Comparison of ENCODE assay signal across 24 mouse cellular contexts in the genomic region with DNA sequence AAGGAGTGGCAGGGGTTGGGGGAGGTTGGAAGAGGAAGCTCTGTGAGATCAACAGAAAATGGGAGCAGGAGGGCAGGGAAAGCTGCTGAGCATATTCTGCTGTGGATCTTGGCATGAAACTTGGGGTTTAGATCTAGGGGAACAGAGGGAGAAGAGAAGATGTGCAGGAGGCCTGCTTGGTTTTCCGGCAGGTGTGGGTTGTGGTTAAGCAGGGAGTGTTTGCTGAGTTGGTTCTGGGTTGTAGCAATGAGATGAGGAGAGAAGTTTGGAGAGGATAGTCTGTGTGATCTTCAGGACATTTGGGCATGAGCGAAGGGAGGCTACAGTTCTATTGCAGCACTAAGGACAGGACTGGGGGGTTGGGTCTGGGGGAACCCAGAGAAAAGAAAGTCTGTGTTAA. TPM values are rescaled to one million over a fixed set of nuclear protein-coding genes. Genes with fewer than 3 reads are reported as not detected.
A peak's percentile ranks its signal among the peaks of the same experiment; 100 is the strongest.
DNase-seq lines count a peak whose midpoint lies in the region; ATAC-seq lines count a peak whose summit lies in the region.
"Had no signal": no experiment of that assay in that cellular context is flagged by ENCODE, and none has a peak within 500 bp of the region (broad histone marks: within the 10 kb centered on the region; RNA-seq: fewer than 3 reads in every experiment).

No protein-coding gene starts in this region.

- no peaks in the 10 kb centered on the region for H3K4me1 ChIP-seq in heart, embryonic 16.5 days (ENCODE audit: control insufficient read depth, insufficient read depth, low read length)
- H3K4me1 ChIP-seq in heart, embryonic 11.5 days (ENCODE audit: control insufficient read depth, insufficient read depth, low read length) = no peaks in the 10 kb centered on the region
- no peaks in the 10 kb centered on the region for H3K4me1 ChIP-seq in forebrain, embryonic 12.5 days
- H3K4me1 ChIP-seq: embryonic facial prominence, embryonic 12.5 days; embryonic facial prominence, embryonic 15.5 days; heart, embryonic 12.5 days; heart, embryonic 15.5 days; hindbrain, embryonic 15.5 days had no signal

- no peak overlapping the region for H3K4me2 ChIP-seq in heart, embryonic 16.5 days (ENCODE audit: low read depth, low read length)
- no peak overlapping the region for H3K4me2 ChIP-seq in heart, embryonic 11.5 days
- H3K4me2 ChIP-seq in forebrain, embryonic 12.5 days = no peak overlapping the region
- H3K4me2 ChIP-seq: embryonic facial prominence, embryonic 12.5 days; embryonic facial prominence, embryonic 15.5 days; heart, embryonic 12.5 days; heart, embryonic 15.5 days; hindbrain, embryonic 15.5 days had no signal

- no peak overlapping the region for H3K4me3 ChIP-seq in heart, embryonic 16.5 days (ENCODE audit: low read length)
- H3K4me3 ChIP-seq in heart, embryonic 11.5 days (ENCODE audit: low read depth, low read length) = no peak overlapping the region
- H3K4me3 ChIP-seq in forebrain, embryonic 12.5 days (replicated peaks) = no peak overlapping the region
- H3K4me3 ChIP-seq: embryonic facial prominence, embryonic 12.5 days; embryonic facial prominence, embryonic 15.5 days; gastrocnemius, adult 2 months; heart, embryonic 12.5 days; heart, embryonic 15.5 days; hindbrain, embryonic 15.5 days had no signal

- no peaks in the 10 kb centered on the region for H3K27me3 ChIP-seq in heart, embryonic 16.5 days (ENCODE audit: control insufficient read depth, insufficient read depth, low read length)
- H3K27me3 ChIP-seq in heart, embryonic 11.5 days (ENCODE audit: control insufficient read depth, insufficient read depth, low read length) = no peaks in the 10 kb centered on the region
- H3K27me3 ChIP-seq in forebrain, embryonic 12.5 days = no peaks in the 10 kb centered on the region
- H3K27me3 ChIP-seq: embryonic facial prominence, embryonic 12.5 days; embryonic facial prominence, embryonic 15.5 days; heart, embryonic 12.5 days; heart, embryonic 15.5 days; hindbrain, embryonic 15.5 days had no signal

- DNase-seq in thymus, postnatal 0 days (ENCODE audit: low spot score) = peak; percentile 58
- DNase-seq in thymus, postnatal 25 days = peak; percentile 59
- DNase-seq in layer of hippocampus, postnatal 36 days = no peak
- DNase-seq in spleen, postnatal 14 days (ENCODE audit: low spot score in 2 of 2) = no peak
- DNase-seq: adrenal gland, postnatal 10 days; adrenal gland, postnatal 36 days; B cell, adult 2 months; cerebellum, adult 18-20 months; cerebellum, adult 9-10 months; cerebellum, postnatal 14 days; gastrocnemius, adult 2 months; gastrocnemius, postnatal 14 days; heart, adult 11 months; heart, postnatal 14 days; heart, postnatal 4 days had no signal

- 81% methylated on average over 2 of the region's 2 CpGs for WGBS in heart, embryonic 16.5 days
- 87% methylated on average over 2 of the region's 2 CpGs for WGBS in heart, embryonic 11.5 days (ENCODE audit: insufficient replicate concordance)
- WGBS in forebrain, embryonic 12.5 days = 94% methylated on average over 2 of the region's 2 CpGs

- no peak overlapping the region; the same call in 1 of the 2 replicates for H3K27ac ChIP-seq in heart, embryonic 16.5 days (ENCODE audit: low read length)
- H3K27ac ChIP-seq in heart, embryonic 11.5 days (ENCODE audit: low read depth, low read length) = no peak overlapping the region
- H3K27ac ChIP-seq in forebrain, embryonic 12.5 days = no peak overlapping the region
- H3K27ac ChIP-seq: embryonic facial prominence, embryonic 12.5 days; embryonic facial prominence, embryonic 15.5 days; gastrocnemius, adult 2 months; heart, embryonic 15.5 days; hindbrain, embryonic 15.5 days had no signal

- H3K9me3 ChIP-seq in heart, embryonic 16.5 days (replicated peaks; ENCODE audit: control insufficient read depth, low read length) = no peaks in the 10 kb centered on the region
- H3K9me3 ChIP-seq in heart, embryonic 11.5 days (replicated peaks; ENCODE audit: control insufficient read depth, low read length) = no peaks in the 10 kb centered on the region
- no peaks in the 10 kb centered on the region for H3K9me3 ChIP-seq in forebrain, embryonic 12.5 days
- H3K9me3 ChIP-seq: embryonic facial prominence, embryonic 12.5 days; embryonic facial prominence, embryonic 15.5 days; heart, embryonic 15.5 days; hindbrain, embryonic 15.5 days had no signal

- H3K9ac ChIP-seq in heart, embryonic 16.5 days (ENCODE audit: low read length) = no peak overlapping the region
- no peak overlapping the region for H3K9ac ChIP-seq in heart, embryonic 11.5 days (ENCODE audit: low read depth, low read length)
- H3K9ac ChIP-seq in forebrain, embryonic 12.5 days = no peak overlapping the region
- H3K9ac ChIP-seq: embryonic facial prominence, embryonic 12.5 days; embryonic facial prominence, embryonic 15.5 days; heart, embryonic 12.5 days; heart, embryonic 15.5 days; hindbrain, embryonic 15.5 days had no signal

- ATAC-seq in heart, embryonic 16.5 days (replicated peaks; ENCODE audit: extremely low read depth, insufficient read depth, low FRiP score) = peak; percentile 32; the same call in 1 of the 2 replicates
- ATAC-seq in heart, embryonic 11.5 days (replicated peaks; ENCODE audit: insufficient number of reproducible peaks, low FRiP score, low TSS enrichment) = no peak
- no peak for ATAC-seq in forebrain, embryonic 12.5 days (ENCODE audit: low FRiP score)
- ATAC-seq: forebrain, embryonic 16.5 days had no signal

- no peaks in the 10 kb centered on the region for H3K36me3 ChIP-seq in heart, embryonic 16.5 days (ENCODE audit: control insufficient read depth, insufficient read depth)
- H3K36me3 ChIP-seq in heart, embryonic 11.5 days (ENCODE audit: control insufficient read depth, insufficient read depth, low read length) = no peaks in the 10 kb centered on the region
- H3K36me3 ChIP-seq in forebrain, embryonic 12.5 days (replicated peaks) = no peaks in the 10 kb centered on the region
- H3K36me3 ChIP-seq: embryonic facial prominence, embryonic 12.5 days; embryonic facial prominence, embryonic 15.5 days; heart, embryonic 12.5 days; heart, embryonic 15.5 days; hindbrain, embryonic 15.5 days had no signal

RNA-seq across cellular contexts. Expression of gene Rgs2, which starts 37.9 kb away (rescaled TPM):
- 30.6 and 37.5 TPM in 2 replicates for polyA plus RNA-seq in heart, embryonic 16.5 days (2015; fragmentation: Nextera tagmentation; extraction: Ambion mirVana)
- 20.2 and 20.9 TPM in 2 replicates for polyA plus RNA-seq in heart, embryonic 11.5 days (2014; fragmentation: Nextera tagmentation; extraction: Ambion mirVana)
- polyA plus RNA-seq in thymus, postnatal 0 days (2015; fragmentation: Nextera tagmentation; extraction: Ambion mirVana) = 61.4 and 61.7 TPM in 2 replicates
- polyA plus RNA-seq in forebrain, embryonic 12.5 days (2016; fragmentation: Nextera tagmentation; extraction: Ambion mirVana) = 86.1 and 104 TPM in 2 replicates
- 10 to 100 TPM; 35.6 to 38.7 TPM for total RNA-seq in layer of hippocampus, postnatal 36 days (2021)

Comparison
In these comparisons a context has a peak if more than half of its experiments do, and no peak if none do; other contexts are left out.
1. DNase-seq: peak in thymus, postnatal 0 days (single experiment) and thymus, postnatal 25 days (single experiment); none in layer of hippocampus, postnatal 36 days (0 of 2) and spleen, postnatal 14 days (0 of 2).